Mouse (Mus musculus): ENCODE data around the gene Maml3. TPM values are rescaled to one million over a fixed set of nuclear protein-coding genes. Genes with fewer than 3 reads are reported as not detected.

Gene Maml3
- polyA plus RNA-seq, 1 experiment from 2014 or later: 7.8 TPM

DNA sequence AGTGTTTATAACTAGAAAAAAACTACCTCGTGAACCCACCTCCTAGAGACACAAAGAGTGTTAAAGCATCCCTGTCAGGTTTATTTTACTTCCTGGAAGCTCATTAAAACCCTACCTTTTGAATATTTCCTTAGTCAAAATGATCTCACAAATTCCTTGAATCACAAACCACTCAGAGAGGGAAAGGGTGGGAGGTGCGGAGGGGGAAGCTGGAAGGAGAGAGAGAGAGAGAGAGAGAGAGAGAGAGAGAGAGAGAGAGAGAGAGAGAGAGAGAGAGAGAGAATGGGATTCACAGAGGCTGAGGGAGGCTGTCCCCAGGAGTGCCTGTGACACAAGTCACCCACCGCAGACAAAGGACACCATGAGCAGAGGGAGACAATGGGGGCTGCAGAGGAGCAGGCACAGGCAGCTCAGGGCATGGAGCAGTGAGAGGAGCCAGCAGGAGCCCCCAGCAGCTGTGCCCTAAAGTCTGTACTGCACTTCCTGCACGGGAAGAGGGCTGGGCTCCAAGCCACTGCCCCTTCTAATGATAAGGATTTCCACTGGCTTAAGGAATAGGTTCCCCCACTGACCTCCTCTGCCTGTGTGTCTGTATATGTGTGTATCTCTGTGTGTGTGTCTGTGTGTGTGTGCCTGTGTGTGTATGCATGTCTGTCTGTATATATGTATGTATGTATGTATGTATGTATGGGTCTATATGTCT, 140.8 kb downstream of the Maml3 start:
- H3K4me3 ChIP-seq (replicated peaks): no peak overlapping the region
- H3K9me3 ChIP-seq (replicated peaks): no peaks in the 10 kb centered on the region
- H3K36me3 ChIP-seq: no peaks in the 10 kb centered on the region
- H3K4me2 ChIP-seq: no peak overlapping the region
- H3K27ac ChIP-seq: no peak overlapping the region
- peaks cover 16% of the 10 kb centered on the region for H3K4me1 ChIP-seq
- WGBS: 35% methylated on average over 4 of the region's 4 CpGs
- H3K9ac ChIP-seq: no peak overlapping the region
- H3K27me3 ChIP-seq: no peaks in the 10 kb centered on the region
- ATAC-seq (replicated peaks; ENCODE audit: low FRiP score): no peak

DNA sequence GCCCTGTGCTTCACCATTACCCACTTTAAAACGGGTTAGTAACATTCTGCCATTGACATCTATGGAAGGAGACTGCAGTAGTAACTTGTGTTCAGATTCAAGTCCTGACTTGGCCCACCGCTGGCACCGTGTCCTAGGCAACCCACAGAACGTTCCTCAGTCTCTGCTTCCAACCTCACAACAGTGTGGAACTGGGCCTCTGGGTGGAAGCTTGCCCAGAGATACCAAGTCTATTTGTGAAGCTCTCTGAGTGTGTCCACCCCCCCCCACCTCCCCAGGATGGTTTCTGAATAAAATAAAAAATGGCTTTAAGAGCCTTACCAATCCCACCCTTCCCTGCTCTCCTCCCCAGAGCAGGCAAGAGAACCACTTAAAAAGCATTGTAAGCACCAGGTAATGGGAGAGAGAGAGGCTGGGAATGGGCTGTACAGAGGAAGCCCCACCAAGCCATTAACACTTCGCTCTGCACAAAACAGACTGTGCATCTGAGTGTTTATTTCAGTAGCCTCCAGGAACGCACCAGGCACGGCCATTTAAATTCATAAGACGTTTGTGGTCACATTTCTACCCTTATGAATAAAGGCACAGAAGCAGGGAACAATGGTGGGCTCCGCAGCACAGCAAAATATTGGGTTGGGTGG, 141.6 kb downstream of the Maml3 start:
- Histone ChIP-seq H3K27me3 (no peaks in the 10 kb centered on the region), H3K4me3 (replicated peaks) (no peak overlapping the region), H3K9me3 (replicated peaks) (no peaks in the 10 kb centered on the region), H3K9ac (no peak overlapping the region), H3K36me3 (no peaks in the 10 kb centered on the region), H3K4me2 (no peak overlapping the region), H3K27ac (no peak overlapping the region), H3K4me1 (peaks cover 16% of the 10 kb centered on the region)
- no peak for ATAC-seq (replicated peaks; ENCODE audit: low FRiP score)
- 87% methylated on average over 9 of the region's 9 CpGs for WGBS

DNA sequence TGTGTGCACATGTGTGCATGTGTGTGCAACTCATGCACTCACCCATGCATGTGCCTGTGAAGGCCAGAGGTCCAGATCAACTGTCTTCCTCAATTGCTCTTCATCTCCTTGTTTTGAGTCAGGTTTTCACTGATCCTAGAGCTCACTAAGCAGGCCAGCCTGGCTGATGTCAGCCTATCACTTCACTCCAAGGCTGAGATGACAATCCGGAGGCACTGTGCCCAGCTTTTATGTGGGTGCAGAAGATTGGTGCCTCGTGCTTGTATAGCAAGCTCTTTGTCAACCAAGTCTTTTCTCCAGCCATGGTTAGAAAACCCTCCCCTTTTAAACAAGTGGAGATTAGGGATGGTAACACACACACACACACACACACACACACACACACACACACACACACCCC, 146.1 kb downstream of the Maml3 start:
- no peak overlapping the region for H3K9ac ChIP-seq
- WGBS: 90% methylated on average over 2 of the region's 2 CpGs
- H3K27me3 ChIP-seq: no peaks in the 10 kb centered on the region
- H3K4me1 ChIP-seq: peaks cover 6% of the 10 kb centered on the region; the same call in 1 of the 2 replicates
- ATAC-seq (replicated peaks; ENCODE audit: low FRiP score): no peak
- no peaks in the 10 kb centered on the region for H3K9me3 ChIP-seq (replicated peaks)
- no peak overlapping the region for H3K27ac ChIP-seq
- H3K4me3 ChIP-seq (replicated peaks): no peak overlapping the region
- no peak overlapping the region for H3K4me2 ChIP-seq
- H3K36me3 ChIP-seq: no peaks in the 10 kb centered on the region

DNA sequence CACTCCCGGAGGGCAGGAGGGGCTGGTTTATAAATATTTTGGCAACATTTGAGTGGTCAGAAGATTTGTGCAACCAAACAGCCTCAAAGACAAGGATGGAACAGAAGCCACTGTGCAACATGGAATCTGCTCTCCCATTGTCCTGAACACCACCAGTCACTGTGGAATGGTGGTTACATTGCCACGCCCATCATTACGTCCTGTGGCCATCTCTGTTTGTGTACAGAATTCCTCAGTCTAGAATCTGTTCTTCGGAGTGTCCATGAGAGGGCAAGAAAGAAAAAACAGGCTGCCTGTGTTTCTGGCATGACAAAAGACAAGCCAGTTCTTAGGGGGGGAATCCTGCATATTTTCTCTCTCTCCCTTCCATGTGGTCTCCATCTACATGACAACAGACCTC, 150.4 kb downstream of the Maml3 start:
- H3K4me2 ChIP-seq: no peak overlapping the region
- ATAC-seq (replicated peaks; ENCODE audit: low FRiP score): no peak
- H3K36me3 ChIP-seq: no peaks in the 10 kb centered on the region
- H3K4me1 ChIP-seq: peaks cover 13% of the 10 kb centered on the region; the same call in 1 of the 2 replicates
- 64% methylated on average over 4 of the region's 4 CpGs for WGBS
- H3K4me3 ChIP-seq (replicated peaks): no peak overlapping the region
- H3K27me3 ChIP-seq: no peaks in the 10 kb centered on the region
- no peak overlapping the region for H3K9ac ChIP-seq
- no peak overlapping the region for H3K27ac ChIP-seq
- H3K9me3 ChIP-seq (replicated peaks): no peaks in the 10 kb centered on the region

DNA sequence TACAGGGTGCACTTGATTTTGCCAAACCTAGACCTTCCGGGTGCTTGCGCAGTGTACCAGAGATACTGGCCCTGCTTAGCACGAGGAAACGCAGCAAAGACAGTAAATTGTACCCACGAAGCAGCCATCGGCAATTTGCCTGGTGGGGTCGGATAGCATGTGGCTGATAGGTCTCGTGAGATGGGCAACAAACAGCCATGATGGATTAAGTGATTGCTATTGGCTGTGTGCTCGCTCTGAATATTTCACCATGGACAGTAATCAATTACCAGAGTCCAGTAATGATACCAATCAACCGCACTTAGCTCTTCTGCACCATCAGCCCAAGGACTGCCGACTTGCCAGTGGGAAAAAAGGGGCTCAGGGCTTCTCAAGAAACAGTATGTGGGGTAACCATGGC, 150.9 kb downstream of the Maml3 start:
- Histone ChIP-seq H3K9me3 (replicated peaks) (no peaks in the 10 kb centered on the region), H3K9ac (no peak overlapping the region), H3K4me1 (peaks cover 13% of the 10 kb centered on the region; the same call in 1 of the 2 replicates), H3K27me3 (no peaks in the 10 kb centered on the region), H3K36me3 (no peaks in the 10 kb centered on the region), H3K27ac (no peak overlapping the region), H3K4me2 (no peak overlapping the region), H3K4me3 (replicated peaks) (no peak overlapping the region)
- WGBS: 85% methylated on average over 11 of the region's 11 CpGs
- no peak for ATAC-seq (replicated peaks; ENCODE audit: low FRiP score)

DNA sequence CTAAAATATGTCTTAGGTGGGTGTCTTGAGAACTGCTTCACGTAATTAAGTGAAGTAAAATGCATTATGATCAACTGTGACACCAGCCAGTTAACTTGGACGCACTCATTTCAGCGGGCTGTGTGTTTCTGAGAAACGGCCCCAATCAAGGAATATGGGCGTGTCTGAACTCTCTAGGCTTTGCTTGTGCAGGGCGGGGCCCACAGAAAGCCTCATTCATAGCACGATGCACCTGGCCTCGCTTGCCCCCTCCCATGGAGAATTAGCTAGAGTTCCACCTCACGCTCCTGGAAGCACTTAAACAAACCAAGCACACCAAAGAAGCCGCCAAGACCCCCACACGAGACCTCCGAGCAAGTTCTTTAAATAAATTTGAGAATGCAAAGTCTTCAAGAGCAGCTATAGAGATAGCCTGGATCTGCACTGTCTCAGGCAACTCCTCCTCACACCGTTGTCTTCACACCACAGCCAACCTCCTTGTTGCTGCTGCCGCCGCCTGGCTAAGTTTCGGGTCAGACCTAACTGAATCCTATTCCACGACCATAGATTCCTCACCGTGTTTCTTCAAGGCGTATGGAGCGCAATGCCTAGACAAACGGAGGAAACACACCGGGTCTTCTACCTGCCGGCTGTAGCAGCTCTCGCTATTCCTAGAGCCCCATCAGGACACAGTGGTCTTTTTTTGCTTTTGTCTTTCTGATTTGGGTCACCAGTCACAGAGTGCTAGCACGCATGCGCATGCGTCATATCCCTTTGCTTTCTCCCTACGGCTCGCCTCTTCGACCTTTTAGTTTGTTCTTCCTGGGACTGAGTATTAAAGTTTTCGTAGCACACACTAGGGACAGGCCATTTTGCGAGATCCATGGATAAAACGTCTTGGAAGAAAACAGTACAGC, 151.9 kb downstream of the Maml3 start:
- no peak for ATAC-seq (replicated peaks; ENCODE audit: low FRiP score)
- WGBS: 70% methylated on average over 33 of the region's 33 CpGs

DNA sequence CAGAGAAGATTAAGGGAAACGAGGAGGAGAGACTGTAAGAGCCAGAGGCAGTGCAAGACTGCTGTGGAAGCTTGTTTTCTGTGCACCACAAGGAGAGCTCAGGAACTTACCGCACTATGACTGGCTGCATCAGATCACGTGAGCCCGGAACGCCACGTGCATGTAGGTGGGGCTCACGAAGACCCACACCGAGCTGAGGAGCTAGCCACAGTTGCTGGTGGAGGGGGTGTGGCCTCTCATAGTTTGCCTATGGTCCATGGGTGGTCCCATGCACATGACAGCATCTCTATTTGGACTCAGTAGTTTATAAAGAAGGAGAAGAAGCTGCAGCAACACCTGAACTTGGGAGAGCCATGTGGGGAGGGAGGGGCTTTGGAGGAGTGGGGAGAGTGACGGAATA, 152.6 kb downstream of the Maml3 start:
- H3K4me3 ChIP-seq (replicated peaks): no peak overlapping the region
- H3K36me3 ChIP-seq: no peaks in the 10 kb centered on the region
- H3K4me1 ChIP-seq: peaks cover 13% of the 10 kb centered on the region; the same call in 1 of the 2 replicates
- ATAC-seq (replicated peaks; ENCODE audit: low FRiP score): no peak
- H3K27ac ChIP-seq: no peak overlapping the region
- 85% methylated on average over 9 of the region's 9 CpGs for WGBS
- H3K27me3 ChIP-seq: no peaks in the 10 kb centered on the region
- H3K9ac ChIP-seq: no peak overlapping the region
- no peaks in the 10 kb centered on the region for H3K9me3 ChIP-seq (replicated peaks)
- H3K4me2 ChIP-seq: no peak overlapping the region

More for the DNA sequence above, 151.9 kb downstream of the Maml3 start:
- peaks cover 13% of the 10 kb centered on the region; the same call in 1 of the 2 replicates for H3K4me1 ChIP-seq
- no peak overlapping the region for H3K27ac ChIP-seq
- no peaks in the 10 kb centered on the region for H3K9me3 ChIP-seq (replicated peaks)
- H3K4me3 ChIP-seq (replicated peaks): no peak overlapping the region
- H3K27me3 ChIP-seq: no peaks in the 10 kb centered on the region
- H3K4me2 ChIP-seq: peak overlapping the region; percentile 17; the same call in 1 of the 2 replicates
- H3K9ac ChIP-seq: no peak overlapping the region
- H3K36me3 ChIP-seq: no peaks in the 10 kb centered on the region

DNA sequence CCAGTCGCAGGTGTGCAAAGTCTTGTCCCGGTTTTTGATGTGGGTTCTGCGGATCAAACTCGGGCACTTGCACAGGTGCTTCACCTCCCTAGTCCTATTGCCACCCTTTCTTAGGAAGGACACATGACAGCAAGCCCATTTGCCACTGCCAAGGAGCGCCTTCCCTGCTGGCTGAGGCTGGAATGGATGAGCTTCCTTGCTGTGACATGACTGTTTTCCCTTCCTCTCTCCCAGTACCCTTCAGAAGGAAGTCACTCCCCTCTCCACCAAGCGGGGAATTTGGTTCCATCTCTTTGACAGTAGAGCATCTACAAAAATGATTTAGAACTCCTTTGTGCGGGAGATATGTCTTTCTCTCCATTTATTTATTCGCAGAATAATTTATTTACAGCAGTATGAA, 155.2 kb downstream of the Maml3 start:
- no peak overlapping the region for H3K27ac ChIP-seq
- ATAC-seq (replicated peaks; ENCODE audit: low FRiP score): no peak
- peaks cover 11% of the 10 kb centered on the region; the same call in 1 of the 2 replicates for H3K4me1 ChIP-seq
- H3K4me3 ChIP-seq (replicated peaks): no peak overlapping the region
- H3K9me3 ChIP-seq (replicated peaks): no peaks in the 10 kb centered on the region
- no peak overlapping the region for H3K9ac ChIP-seq
- no peak overlapping the region for H3K4me2 ChIP-seq
- H3K36me3 ChIP-seq: no peaks in the 10 kb centered on the region
- no peaks in the 10 kb centered on the region for H3K27me3 ChIP-seq
- 84% methylated on average over 8 of the region's 8 CpGs for WGBS

DNA sequence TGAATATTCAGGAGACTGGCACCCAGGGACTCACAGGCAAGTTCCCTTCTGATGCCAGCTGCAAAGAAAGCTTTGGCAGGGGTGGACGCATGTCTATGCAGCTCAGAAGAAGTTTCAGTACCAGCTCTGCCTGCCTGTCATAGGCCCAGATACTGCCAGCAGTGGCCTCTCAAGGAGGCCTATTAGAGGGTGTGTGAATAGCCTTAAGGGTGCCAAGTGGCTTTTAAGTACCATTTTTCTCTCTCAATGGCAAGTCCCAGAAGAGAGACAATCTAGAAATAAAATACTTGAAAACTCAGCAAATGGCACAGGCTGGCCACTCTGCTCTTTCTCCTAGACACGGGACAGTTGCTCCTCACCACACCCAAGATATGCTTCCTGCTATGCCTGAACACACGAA, 157.7 kb downstream of the Maml3 start:
- H3K4me1 ChIP-seq: no peaks in the 10 kb centered on the region
- ATAC-seq (replicated peaks; ENCODE audit: low FRiP score): no peak
- 67% methylated on average over 3 of the region's 3 CpGs for WGBS
- no peak overlapping the region for H3K27ac ChIP-seq
- no peaks in the 10 kb centered on the region for H3K27me3 ChIP-seq
- H3K9ac ChIP-seq: no peak overlapping the region
- H3K36me3 ChIP-seq: no peaks in the 10 kb centered on the region
- H3K4me2 ChIP-seq: no peak overlapping the region
- no peak overlapping the region for H3K4me3 ChIP-seq (replicated peaks)
- no peaks in the 10 kb centered on the region for H3K9me3 ChIP-seq (replicated peaks)

DNA sequence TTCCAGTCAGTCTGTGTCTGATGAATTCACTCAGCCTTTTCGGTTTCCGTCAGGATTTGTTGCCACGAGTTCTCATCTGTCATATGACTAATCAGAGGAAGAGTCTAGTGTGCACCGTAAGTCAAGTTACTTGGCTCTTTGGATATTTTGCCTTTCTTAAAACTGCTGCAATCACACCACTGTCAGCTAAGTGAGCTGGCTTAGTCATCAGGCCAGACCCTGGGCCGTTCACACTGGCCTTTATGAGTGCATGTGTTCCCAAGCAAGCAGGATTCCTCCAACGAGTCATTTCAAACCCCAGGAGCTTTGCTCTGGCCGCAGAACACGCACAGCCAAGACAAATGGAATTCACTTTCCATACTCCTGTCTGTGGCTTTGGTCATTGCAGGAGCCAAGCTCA, 161.2 kb downstream of the Maml3 start:
- H3K9ac ChIP-seq: no peak overlapping the region
- ATAC-seq (replicated peaks; ENCODE audit: low FRiP score): no peak
- WGBS: 68% methylated on average over 8 of the region's 8 CpGs
- H3K9me3 ChIP-seq (replicated peaks): no peaks in the 10 kb centered on the region
- no peak overlapping the region for H3K27ac ChIP-seq
- H3K4me2 ChIP-seq: no peak overlapping the region
- no peak overlapping the region for H3K4me3 ChIP-seq (replicated peaks)
- H3K36me3 ChIP-seq: no peaks in the 10 kb centered on the region
- H3K4me1 ChIP-seq: no peaks in the 10 kb centered on the region
- H3K27me3 ChIP-seq: no peaks in the 10 kb centered on the region

DNA sequence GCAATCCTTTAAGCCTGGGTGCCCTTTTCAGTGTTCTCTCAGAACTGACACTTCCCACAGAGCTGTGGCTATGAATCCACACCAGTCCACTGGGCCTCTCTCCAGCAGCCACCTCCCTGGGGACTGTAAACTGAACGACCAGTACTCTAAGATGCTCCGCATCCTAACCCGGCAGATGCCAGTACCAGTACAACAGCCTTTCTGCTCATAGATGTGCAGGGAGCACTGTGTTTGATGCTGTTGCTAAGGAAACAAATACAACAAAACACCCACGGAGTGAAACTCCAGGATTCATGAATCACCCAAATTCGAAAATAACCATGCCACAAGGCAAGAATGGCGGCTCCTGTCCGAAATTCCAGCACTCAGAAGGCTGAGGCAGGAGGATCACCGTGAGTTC, 163.1 kb downstream of the Maml3 start:
- H3K4me3 ChIP-seq (replicated peaks): no peak overlapping the region
- WGBS: 80% methylated on average over 8 of the region's 8 CpGs
- no peaks in the 10 kb centered on the region for H3K9me3 ChIP-seq (replicated peaks)
- H3K27me3 ChIP-seq: no peaks in the 10 kb centered on the region
- H3K36me3 ChIP-seq: no peaks in the 10 kb centered on the region
- no peak for ATAC-seq (replicated peaks; ENCODE audit: low FRiP score)
- H3K4me2 ChIP-seq: no peak overlapping the region
- no peaks in the 10 kb centered on the region for H3K4me1 ChIP-seq
- H3K9ac ChIP-seq: no peak overlapping the region
- H3K27ac ChIP-seq: no peak overlapping the region

DNA sequence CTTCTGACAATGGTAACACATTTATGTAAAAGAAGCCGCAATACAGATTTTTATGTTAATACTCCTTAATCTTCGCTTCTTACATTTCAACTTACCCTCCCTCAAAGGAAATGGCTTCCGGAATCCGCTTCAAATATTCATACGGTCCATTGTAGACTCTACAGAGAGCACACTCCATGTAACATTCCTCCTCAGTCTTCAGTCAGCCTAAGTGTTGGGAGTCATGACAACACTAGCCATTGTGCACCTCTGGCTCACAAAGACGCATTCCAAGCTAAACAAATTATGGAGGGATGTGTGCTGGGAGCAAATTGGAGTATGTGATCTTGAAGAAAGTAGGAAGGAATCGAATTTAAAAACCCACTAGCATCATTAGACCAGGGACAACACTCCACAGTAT, 165.0 kb downstream of the Maml3 start:
- Histone ChIP-seq H3K27ac (no peak overlapping the region), H3K4me3 (replicated peaks) (no peak overlapping the region), H3K4me2 (no peak overlapping the region), H3K27me3 (no peaks in the 10 kb centered on the region), H3K9ac (no peak overlapping the region), H3K4me1 (no peaks in the 10 kb centered on the region), H3K36me3 (no peaks in the 10 kb centered on the region), H3K9me3 (replicated peaks) (no peaks in the 10 kb centered on the region)
- WGBS: 92% methylated on average over 7 of the region's 7 CpGs
- no peak for ATAC-seq (replicated peaks; ENCODE audit: low FRiP score)
